Mouse (Mus musculus) left cerebral cortex, adult 6 months (tissue): Measurements from ENCODE around the gene Prune1. TPM values are rescaled to one million over a fixed set of nuclear protein-coding genes. Genes with fewer than 3 reads are reported as not detected.

Experiments used
- long read RNA-seq, 2 experiments: library from polyadenylated mRNA; unstranded; transcript quantifications; one replicate each; pipeline ENCODE4 v2.0.0; 2019 to 2020
- polyA plus RNA-seq: library from polyadenylated mRNA; unstranded; fragments of <200 nt; fragmentation: Nextera tagmentation; gene quantifications from 2 replicates; pipeline ENCODE4 v1.2.3, GENCODE M21; 2021

Prune1 gene
- 13.7 and 17.6 TPM in 2 replicates for polyA plus RNA-seq
- long read RNA-seq, experiment 1, transcript Prune1-201 (8 exons, 3,140 nt): major isoform, 64 of 83 reads
- long read RNA-seq, experiment 1, partial matches to known transcripts: 5 of 83 reads
- long read RNA-seq, experiment 1, other reads (novel, unspliced or antisense): 14 of 83 reads
- long read RNA-seq, experiment 2, partial matches to known transcripts: 0 of 9 reads
- long read RNA-seq, experiment 2, other reads (novel, unspliced or antisense): 5 of 9 reads

DNA sequence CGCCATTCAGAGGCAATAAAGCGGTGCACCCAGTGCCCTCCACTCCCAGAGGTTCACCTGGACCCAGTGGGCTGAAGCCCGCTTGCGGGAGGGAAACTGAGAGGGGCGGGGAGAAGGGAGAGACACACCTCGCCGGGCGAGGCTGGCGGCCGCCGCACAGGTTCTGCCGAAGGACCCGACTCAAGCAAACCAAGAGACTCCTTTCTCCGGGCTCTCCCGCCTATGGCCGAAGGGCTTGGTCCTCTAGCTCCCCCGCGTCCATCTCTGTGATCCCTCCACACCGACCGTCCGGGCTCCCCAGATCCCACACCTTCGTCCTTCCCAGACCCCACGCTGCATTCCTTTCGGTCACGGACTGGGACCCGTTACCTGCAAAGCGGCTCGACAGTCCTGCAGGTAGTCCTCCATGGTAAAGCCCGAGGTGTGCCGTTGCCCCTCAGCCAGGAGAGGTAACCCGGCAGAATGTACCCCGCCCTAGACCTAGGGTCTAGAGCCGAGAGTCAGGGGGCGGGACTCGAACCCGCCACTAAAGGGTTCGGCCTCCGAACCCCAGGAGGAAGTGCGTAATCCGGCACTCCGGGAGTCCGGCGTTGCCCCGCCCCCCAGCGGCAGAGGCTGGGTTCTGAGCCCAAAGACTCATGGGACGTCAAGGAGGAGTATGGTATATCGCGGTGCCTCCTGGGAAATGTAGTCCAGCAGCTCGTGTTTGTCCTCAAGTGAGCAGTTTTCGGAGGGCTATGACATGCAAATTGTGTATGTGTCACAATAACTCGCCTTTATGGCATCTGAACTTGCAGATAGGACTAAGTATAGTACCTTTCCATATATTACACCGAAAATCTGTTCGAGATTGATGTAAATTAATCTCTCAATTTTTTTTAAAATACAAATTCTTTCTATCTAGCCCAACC, at the start of gene Prune1, which contains the start of gene Mindy1:
TSS of gene Prune1 (minus strand) at position 861 of the 911 bp plus-strand sequence.
TSS of gene Mindy1 (plus strand) at position 130 of the 911 bp plus-strand sequence.

GRCm38 (mm10) chr3:95314486-95315093, 32.7 kb upstream of the Prune1 start, which contains the start of gene Cers2:
Cers2 (plus strand) TSS chr3:95314791.

GRCm38 (mm10) chr3:95307100-95307499, 25.2 kb upstream of the Prune1 start, which contains the start of gene Anxa9:
Anxa9 (minus strand) TSS chr3:95307176.

GRCm38 (mm10) chr3:95250783-95251424, 31.0 kb downstream of the Prune1 start, which contains the start of gene Bnipl:
Bnipl (minus strand) TSS chr3:95251193.

DNA sequence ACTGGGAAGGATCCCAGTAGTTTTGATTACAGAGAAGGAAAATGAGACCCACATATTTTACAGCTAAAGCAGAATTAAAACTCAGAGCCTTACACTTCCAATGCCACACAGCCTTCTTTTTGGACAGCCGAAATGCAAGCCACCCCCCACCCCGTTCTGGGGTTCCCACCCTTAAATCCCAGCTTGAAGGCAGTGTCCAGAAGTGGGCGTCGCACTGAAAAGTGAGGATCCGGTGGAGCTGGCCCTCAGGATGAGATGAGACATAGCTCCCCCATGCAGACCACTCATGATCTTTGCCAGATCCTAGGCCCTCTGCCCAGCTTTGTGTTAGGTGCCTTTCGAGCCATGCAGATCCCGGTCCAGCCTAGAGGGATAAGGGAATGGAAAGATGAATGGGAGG, 40.4 kb downstream of the Prune1 start, which contains the start of gene Gm128:
TSS of gene Gm128 (minus strand) at position 101 of the 400 bp plus-strand sequence.

DNA sequence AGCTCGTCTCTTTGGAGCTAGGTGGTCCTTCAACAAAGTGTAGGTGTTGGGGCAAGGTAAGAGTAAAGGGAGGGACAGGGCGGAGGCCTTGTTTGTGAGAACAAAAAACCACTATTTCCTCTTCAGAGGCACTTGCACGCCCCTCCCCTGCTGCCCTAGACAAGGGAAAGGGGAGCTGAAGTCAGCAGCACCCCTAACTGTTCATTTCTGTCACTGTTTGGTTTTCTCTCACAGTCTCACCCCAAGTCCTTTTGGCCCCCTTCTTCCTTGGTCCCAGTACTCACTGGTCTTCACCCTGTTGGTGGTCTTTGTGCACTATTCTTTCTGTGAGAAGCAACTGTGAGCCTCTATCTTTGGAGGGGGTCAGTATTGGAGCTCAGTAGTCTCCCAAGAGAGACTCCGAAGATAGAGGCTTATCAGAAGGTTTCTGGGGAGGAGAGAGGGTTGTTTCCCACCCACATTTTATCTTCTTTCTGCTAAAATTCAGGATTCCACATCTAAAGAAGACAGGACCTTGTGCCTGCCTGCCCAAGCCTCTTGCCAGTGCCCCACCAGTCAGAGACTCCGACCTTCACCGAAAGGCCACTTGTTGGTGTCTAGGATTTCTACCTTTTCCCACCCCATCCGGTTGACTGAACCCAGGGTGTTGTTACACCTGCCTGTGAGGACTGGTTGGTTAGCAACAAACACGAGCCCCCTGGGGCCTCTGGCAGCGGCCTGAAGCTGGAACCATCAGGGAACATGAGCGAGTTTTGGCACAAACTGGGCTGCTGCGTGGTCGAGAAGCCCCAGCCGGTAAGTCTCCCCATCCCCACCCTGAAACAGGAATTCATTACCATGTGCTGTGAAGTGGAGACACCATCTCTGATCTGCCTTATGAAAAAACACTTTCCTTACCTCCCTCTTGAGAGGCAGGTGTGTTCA, 50.3 kb downstream of the Prune1 start, which contains the start of gene Mllt11:
TSS of gene Mllt11 (minus strand) at position 874 of the 924 bp plus-strand sequence.

GRCm38 (mm10) chr3:95228148-95228893, 53.6 kb downstream of the Prune1 start, which contains the start of gene Cdc42se1:
Cdc42se1 (plus strand) TSS chr3:95228732.

DNA sequence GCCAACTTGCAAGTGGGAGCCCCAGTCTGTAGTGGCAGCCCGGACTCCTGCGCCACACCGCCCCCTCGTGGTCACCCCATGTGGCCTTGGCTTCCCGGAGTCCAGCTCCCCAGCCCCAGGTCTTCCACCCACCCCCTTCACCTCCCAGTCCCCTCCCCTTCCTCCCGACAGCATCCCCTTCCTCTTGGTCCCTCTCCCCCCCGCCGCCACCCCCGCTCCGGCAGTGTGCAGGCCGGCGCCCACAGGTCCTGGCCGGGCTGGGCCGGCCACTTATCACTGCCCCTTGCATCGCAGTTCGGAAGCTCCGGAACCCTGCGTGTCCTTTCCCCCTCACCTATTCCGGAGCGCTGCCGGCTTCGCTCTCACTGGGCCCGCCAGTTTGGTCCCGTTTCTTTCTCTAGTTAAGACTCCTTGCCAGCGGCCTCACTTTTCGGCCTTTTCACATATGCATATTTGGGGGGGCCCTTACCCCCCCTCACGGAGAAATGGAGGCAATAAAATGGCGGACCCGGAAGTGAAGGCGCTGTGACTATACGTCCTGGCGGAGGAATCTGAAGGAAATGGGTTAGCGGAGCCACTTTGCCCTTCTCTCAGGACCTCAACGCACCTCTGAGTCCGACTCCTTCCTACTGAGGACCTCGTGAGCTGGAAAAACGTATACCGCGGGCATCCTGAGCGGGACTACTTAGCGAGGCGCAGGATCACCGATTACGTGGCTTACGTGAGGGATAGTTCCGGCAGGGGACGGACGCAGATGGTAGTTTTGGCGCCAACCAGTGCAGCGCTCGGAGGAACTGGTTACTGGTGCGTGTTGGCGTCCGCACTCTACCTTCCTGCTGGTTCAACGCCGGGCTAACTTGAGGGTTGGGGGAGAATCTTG, 64.4 kb downstream of the Prune1 start, which contains the start of gene Gabpb2:
TSS of gene Gabpb2 (minus strand) at position 662 of the 880 bp plus-strand sequence.

Other genes starting within 250 kb of the Prune1 start
- gene Psmd4, start 239.5 kb downstream of the Prune1 start, polyA plus RNA-seq: 194 and 247 TPM in 2 replicates
- 7.9 and 12.4 TPM in 2 replicates for gene Pip5k1a, start 175.1 kb downstream of the Prune1 start, polyA plus RNA-seq
- gene Vps72, start 171.1 kb downstream of the Prune1 start, polyA plus RNA-seq: 42.8 and 51.5 TPM in 2 replicates
- gene Tmod4, start 157.6 kb downstream of the Prune1 start, polyA plus RNA-seq: 0.14 and 0.18 TPM in 2 replicates
- 63.0 and 67.8 TPM in 2 replicates for gene Scnm1, start 148.1 kb downstream of the Prune1 start, polyA plus RNA-seq
- gene Lysmd1, start 148.0 kb downstream of the Prune1 start, polyA plus RNA-seq: 11.0 and 11.8 TPM in 2 replicates
- gene Tnfaip8l2, start 139.7 kb downstream of the Prune1 start, polyA plus RNA-seq: 2.5 and 3.2 TPM in 2 replicates
- 1.2 and 5.5 TPM in 2 replicates for gene Sema6c, start 121.6 kb downstream of the Prune1 start, polyA plus RNA-seq
- 0.60 TPM in 2 replicates for gene Gabpb2, start 64.2 kb downstream of the Prune1 start, polyA plus RNA-seq
- gene Cdc42se1, start 53.3 kb downstream of the Prune1 start, polyA plus RNA-seq: 58.2 and 71.3 TPM in 2 replicates
- 282 and 287 TPM in 2 replicates for gene Mllt11, start 49.9 kb downstream of the Prune1 start, polyA plus RNA-seq
- gene Gm128, start 40.5 kb downstream of the Prune1 start, polyA plus RNA-seq: 0.13 and 0.21 TPM in 2 replicates
- not detected in 2 replicates for gene Bnipl, start 30.9 kb downstream of the Prune1 start, polyA plus RNA-seq
- 16.3 and 19.4 TPM in 2 replicates for gene Mindy1, start 731 bp downstream of the Prune1 start, polyA plus RNA-seq
- 0.15 and 0.21 TPM in 2 replicates for gene Anxa9, start 25.1 kb upstream of the Prune1 start, polyA plus RNA-seq
- 37.2 and 43.9 TPM in 2 replicates for gene Cers2, start 32.7 kb upstream of the Prune1 start, polyA plus RNA-seq
- 7.5 and 9.8 TPM in 2 replicates for gene Setdb1, start 75.1 kb upstream of the Prune1 start, polyA plus RNA-seq
- gene 4930558C23Rik, start 120.8 kb upstream of the Prune1 start, polyA plus RNA-seq: not detected in 2 replicates
- gene Arnt, start 152.3 kb upstream of the Prune1 start, polyA plus RNA-seq: 3.6 and 3.9 TPM in 2 replicates
- 3.8 and 4.4 TPM in 2 replicates for gene Ctsk, start 217.2 kb upstream of the Prune1 start, polyA plus RNA-seq
- gene Ctss, start 244.7 kb upstream of the Prune1 start, polyA plus RNA-seq: 134 and 150 TPM in 2 replicates